Mouse (Mus musculus): Measurements from ENCODE around the gene Cnnm3. TPM values are rescaled to one million over a fixed set of nuclear protein-coding genes. Genes with fewer than 3 reads are reported as not detected.

Cnnm3 gene
- polyA plus RNA-seq, 1 experiment from 2014 or later, result 7.9 TPM

Other genes with a start within 250 kb of the Cnnm3 start
- 0.32 and 1.3 TPM in 2 replicates for gene Neurl3, start 237.2 kb upstream of the Cnnm3 start, polyA plus RNA-seq (2014; fragmentation: Nextera tagmentation; extraction: Ambion mirVana)
- 1.9 and 2.7 TPM in 2 replicates for gene Arid5a, start 204.1 kb upstream of the Cnnm3 start, polyA plus RNA-seq (2014; fragmentation: Nextera tagmentation; extraction: Ambion mirVana)
- 30.5 and 31.0 TPM in 2 replicates for gene Kansl3, start 142.7 kb upstream of the Cnnm3 start, polyA plus RNA-seq (2014; fragmentation: Nextera tagmentation; extraction: Ambion mirVana)
- gene Fer1l5, start 139.6 kb upstream of the Cnnm3 start, polyA plus RNA-seq (2014; fragmentation: Nextera tagmentation; extraction: Ambion mirVana), result 1.1 and 1.2 TPM in 2 replicates
- gene Lman2l, start 66.6 kb upstream of the Cnnm3 start, polyA plus RNA-seq (2014; fragmentation: Nextera tagmentation; extraction: Ambion mirVana), result 35.7 and 45.3 TPM in 2 replicates
- gene Cnnm4, start 40.2 kb upstream of the Cnnm3 start, polyA plus RNA-seq (2014; fragmentation: Nextera tagmentation; extraction: Ambion mirVana), result 9.5 and 10.4 TPM in 2 replicates
- 6.1 and 6.8 TPM in 2 replicates for gene Ankrd23, start 25.0 kb downstream of the Cnnm3 start, polyA plus RNA-seq (2014; fragmentation: Nextera tagmentation; extraction: Ambion mirVana)
- gene Gm42417, start 27.6 kb downstream of the Cnnm3 start, polyA plus RNA-seq (2014; fragmentation: Nextera tagmentation; extraction: Ambion mirVana), result not detected in 2 replicates
- 12.8 and 13.1 TPM in 2 replicates for gene Ankrd39, start 35.6 kb downstream of the Cnnm3 start, polyA plus RNA-seq (2014; fragmentation: Nextera tagmentation; extraction: Ambion mirVana)
- gene Sema4c, start 46.5 kb downstream of the Cnnm3 start, polyA plus RNA-seq (2014; fragmentation: Nextera tagmentation; extraction: Ambion mirVana), result 4.3 and 5.9 TPM in 2 replicates
- gene Fam178b, start 171.3 kb downstream of the Cnnm3 start, polyA plus RNA-seq (2014; fragmentation: Nextera tagmentation; extraction: Ambion mirVana), result 0.52 and 0.53 TPM in 2 replicates
- gene Cox5b, start 179.6 kb downstream of the Cnnm3 start, polyA plus RNA-seq (2014; fragmentation: Nextera tagmentation; extraction: Ambion mirVana), result 510 and 530 TPM in 2 replicates
- 0.19 and 0.22 TPM in 2 replicates for gene 4933424G06Rik, start 198.3 kb downstream of the Cnnm3 start, polyA plus RNA-seq (2014; fragmentation: Nextera tagmentation; extraction: Ambion mirVana)
- 84.9 and 97.5 TPM in 2 replicates for gene Actr1b, start 202.6 kb downstream of the Cnnm3 start, polyA plus RNA-seq (2014; fragmentation: Nextera tagmentation; extraction: Ambion mirVana)
- gene Zap70, start 249.9 kb downstream of the Cnnm3 start, polyA plus RNA-seq (2014; fragmentation: Nextera tagmentation; extraction: Ambion mirVana), result 0.15 and 0.39 TPM in 2 replicates